ENCODE assay signal across 10 mouse cellular contexts in genomic region chr13:47301070-47301469, GRCm38 (mm10).
DNase-seq lines count a peak whose midpoint lies in the region; ATAC-seq lines count a peak whose summit lies in the region.
"Had no signal": no experiment of that assay in that cellular context is flagged by ENCODE, and none has a peak within 500 bp of the region (broad histone marks: within the 10 kb centered on the region; RNA-seq: fewer than 3 reads in every experiment).

No protein-coding gene starts in this region.

- no peak for ATAC-seq in embryonic facial prominence, embryonic 14.5 days (ENCODE audit: low read depth)
- 0 out of 2 replicates have a peak, but pooled peaks have one; percentile 62 for ATAC-seq in midbrain, embryonic 16.5 days

- no peak overlapping the region for H3K4me3 ChIP-seq in embryonic facial prominence, embryonic 14.5 days (ENCODE audit: low read depth, low read length)
- H3K4me3 ChIP-seq in midbrain, embryonic 16.5 days (ENCODE audit: low read depth, low read length) = no peak overlapping the region
- H3K4me3 ChIP-seq: embryonic facial prominence, embryonic 15.5 days; neural tube, embryonic 13.5 days had no signal

- H3K36me3 ChIP-seq in embryonic facial prominence, embryonic 14.5 days (ENCODE audit: control insufficient read depth, insufficient read depth, low read length) = no peaks in the 10 kb centered on the region
- H3K36me3 ChIP-seq in midbrain, embryonic 16.5 days (ENCODE audit: control insufficient read depth, insufficient read depth, low read length) = no peaks in the 10 kb centered on the region
- H3K36me3 ChIP-seq: embryonic facial prominence, embryonic 15.5 days; neural tube, embryonic 13.5 days had no signal

- intact Hi-C loops in left cerebral cortex, postnatal 14 days (cut with DNase I) = loop anchor here (1.0 to 10.0 kb wide), 3 partner anchors 964 to 1344 kb away; partner anchors contain the start of gene Id4
- intact Hi-C loops in left cerebral cortex, postnatal 36 days (cut with DNase I) = loop anchor here (1.0 kb wide), 1 partner anchor 1163 kb away; no protein-coding TSS in a partner anchor

- no peak overlapping the region for H3K4me2 ChIP-seq in embryonic facial prominence, embryonic 14.5 days (ENCODE audit: low read depth, low read length)
- H3K4me2 ChIP-seq in midbrain, embryonic 16.5 days (ENCODE audit: low read length) = no peak overlapping the region
- H3K4me2 ChIP-seq: embryonic facial prominence, embryonic 15.5 days; neural tube, embryonic 13.5 days had no signal

- no peaks in the 10 kb centered on the region for H3K27me3 ChIP-seq in embryonic facial prominence, embryonic 14.5 days (replicated peaks; ENCODE audit: control insufficient read depth, insufficient read depth, low read length)
- H3K27me3 ChIP-seq in midbrain, embryonic 16.5 days (ENCODE audit: control insufficient read depth, insufficient read depth, low read depth, low read length) = no peaks in the 10 kb centered on the region
- H3K27me3 ChIP-seq: embryonic facial prominence, embryonic 15.5 days; neural tube, embryonic 13.5 days had no signal

- peak; percentile 12 for DNase-seq in adrenal gland, postnatal 10 days
- no peak for DNase-seq in adrenal gland, postnatal 4 days (ENCODE audit: low spot score in 2 of 2)
- DNase-seq in left cerebral cortex, postnatal 14 days (ENCODE audit: low spot score in 2 of 2) = peak; percentile 32 to 39
- DNase-seq in left cerebral cortex, postnatal 36 days (ENCODE audit: low spot score in 2 of 2) = no peak
- DNase-seq in embryonic facial prominence, embryonic 14.5 days (ENCODE audit: low spot score) = peak; percentile 83
- DNase-seq in spleen, adult 12 weeks (ENCODE audit: low spot score) = no peak
- no peak for DNase-seq in urinary bladder, postnatal 10 days (ENCODE audit: low spot score)

- no peak overlapping the region; the same call in 1 of the 2 replicates for H3K27ac ChIP-seq in embryonic facial prominence, embryonic 14.5 days (replicated peaks; ENCODE audit: low read depth, low read length)
- peak overlapping the region; percentile 28; the same call in 1 of the 2 replicates for H3K27ac ChIP-seq in midbrain, embryonic 16.5 days (ENCODE audit: low read length)
- H3K27ac ChIP-seq: embryonic facial prominence, embryonic 15.5 days; neural tube, embryonic 13.5 days had no signal

- H3K9ac ChIP-seq in embryonic facial prominence, embryonic 14.5 days (ENCODE audit: low read depth, low read length) = no peak overlapping the region
- no peak overlapping the region for H3K9ac ChIP-seq in midbrain, embryonic 16.5 days (ENCODE audit: low read depth, low read length)
- H3K9ac ChIP-seq: embryonic facial prominence, embryonic 15.5 days; neural tube, embryonic 13.5 days had no signal

- 56% methylated on average over 3 of the region's 3 CpGs for WGBS in embryonic facial prominence, embryonic 14.5 days
- WGBS in midbrain, embryonic 16.5 days = 39% methylated on average over 3 of the region's 3 CpGs

- H3K9me3 ChIP-seq in embryonic facial prominence, embryonic 14.5 days (ENCODE audit: control insufficient read depth, low read length) = no peaks in the 10 kb centered on the region
- no peaks in the 10 kb centered on the region for H3K9me3 ChIP-seq in midbrain, embryonic 16.5 days (replicated peaks; ENCODE audit: control insufficient read depth, low read length, poor library complexity, severe bottlenecking)
- H3K9me3 ChIP-seq: embryonic facial prominence, embryonic 15.5 days; neural tube, embryonic 13.5 days had no signal

- no peaks in the 10 kb centered on the region for H3K4me1 ChIP-seq in embryonic facial prominence, embryonic 14.5 days (ENCODE audit: control insufficient read depth, insufficient read depth, low read length)
- H3K4me1 ChIP-seq in midbrain, embryonic 16.5 days (ENCODE audit: control insufficient read depth, insufficient read depth, low read length) = no peaks in the 10 kb centered on the region; the same call in 1 of the 2 replicates
- H3K4me1 ChIP-seq: embryonic facial prominence, embryonic 15.5 days; neural tube, embryonic 13.5 days had no signal

Comparison
In these comparisons a context has a peak if more than half of its experiments do, and no peak if none do; other contexts are left out.
1. DNase-seq: peak in adrenal gland, postnatal 10 days (single experiment), left cerebral cortex, postnatal 14 days (2 of 2) and embryonic facial prominence, embryonic 14.5 days (single experiment); none in adrenal gland, postnatal 4 days (0 of 2), left cerebral cortex, postnatal 36 days (0 of 2), spleen, adult 12 weeks (single experiment) and urinary bladder, postnatal 10 days (single experiment).